Mouse (Mus musculus): Measurements from ENCODE around the gene Akap17b.
"Not testable (repeated sequence)": the region's sequence is repeated elsewhere in the genome, so short reads cannot be mapped to it uniquely, and the experiment has no call there.

The Akap17b gene

GRCm38 (mm10) chrX:36644657-36645551 is at the start of gene Akap17b:
Akap17b (minus strand) TSS chrX:36645395.
- peak; percentile 85 to 88 for DNase-seq

- DNase-seq: no peak
These were observed 46.2 kb upstream of the Akap17b start for GRCm38 (mm10) chrX:36691365-36691764.

GRCm38 (mm10) chrX:36689655-36690054 is 44.5 kb upstream of the Akap17b start:
- DNase-seq: no peak

- no peak for DNase-seq
These were observed 31.6 kb upstream of the Akap17b start for GRCm38 (mm10) chrX:36676836-36677235.

GRCm38 (mm10) chrX:36672708-36673107 is 27.5 kb upstream of the Akap17b start:
- no peak for DNase-seq

GRCm38 (mm10) chrX:36640046-36640445 is 5.1 kb downstream of the Akap17b start:
- DNase-seq: peak; percentile 36 to 59

GRCm38 (mm10) chrX:36630771-36631170 is 14.4 kb downstream of the Akap17b start:
- DNase-seq: no peak

- DNase-seq: no peak
These were observed 17.1 kb downstream of the Akap17b start for GRCm38 (mm10) chrX:36628102-36628501.

GRCm38 (mm10) chrX:36609117-36609516 is 36.1 kb downstream of the Akap17b start:
- DNase-seq: no peak

GRCm38 (mm10) chrX:36604040-36604439 is 41.2 kb downstream of the Akap17b start:
- no peak for DNase-seq

GRCm38 (mm10) chrX:36602926-36603325 is 42.3 kb downstream of the Akap17b start:
- DNase-seq: no peak

GRCm38 (mm10) chrX:36600066-36600465 is 45.1 kb downstream of the Akap17b start:
- DNase-seq: peak in 1 of 2 experiments; percentile 2

- DNase-seq: no peak
These were observed 45.5 kb downstream of the Akap17b start for GRCm38 (mm10) chrX:36599656-36600055.

- peak; percentile 14 to 58 for DNase-seq
These were observed 46.3 kb downstream of the Akap17b start for GRCm38 (mm10) chrX:36598861-36599344.

GRCm38 (mm10) chrX:36598390-36598810 is 46.8 kb downstream of the Akap17b start:
- no peak for DNase-seq

GRCm38 (mm10) chrX:36597707-36598389 is 47.3 kb downstream of the Akap17b start, which contains the start of gene Pgrmc1:
Pgrmc1 (plus strand) TSS chrX:36598206.
- DNase-seq: peak; percentile 88 to 92

GRCm38 (mm10) chrX:36596483-36597120 is 48.6 kb downstream of the Akap17b start:
- not testable (repeated sequence) for DNase-seq

GRCm38 (mm10) chrX:36595247-36595646 is 49.9 kb downstream of the Akap17b start:
- DNase-seq: no peak

GRCm38 (mm10) chrX:36591539-36591938 is 53.7 kb downstream of the Akap17b start:
- DNase-seq: no peak

- DNase-seq: no peak
These were observed 54.1 kb downstream of the Akap17b start for GRCm38 (mm10) chrX:36591120-36591519.

GRCm38 (mm10) chrX:36590266-36590665 is 54.9 kb downstream of the Akap17b start:
- no peak for DNase-seq

GRCm38 (mm10) chrX:36587304-36588209 is 57.6 kb downstream of the Akap17b start:
- no peak for DNase-seq
